Mouse (Mus musculus) heart, adult 2 months (tissue): ENCODE measurements around the gene Dap. TPM values are rescaled to one million over a fixed set of nuclear protein-coding genes. Genes with fewer than 3 reads are reported as not detected.
A peak's percentile ranks its signal among the peaks of the same experiment; 100 is the strongest.

Experiments used
- DNase-seq, 2 experiments: peaks; one replicate each; pipeline ENCODE4 v3.0.0; 2021
- H3K27ac ChIP-seq: fragments of 200-600 bp; 2 replicates; pipeline ENCODE4 v1.8.1; 2022
- H3K27me3 ChIP-seq: fragments of 200-500 bp; 2 replicates; pipeline ENCODE4 v1.6.1; 2012; ENCODE audit warnings: mild to moderate bottlenecking, low read length, inconsistent platforms, mixed read lengths; ENCODE audit not compliant: control insufficient read depth, insufficient read depth
- H3K36me3 ChIP-seq: fragments of 200-500 bp; 2 replicates; pipeline ENCODE4 v1.6.1; 2012; ENCODE audit warnings: low read length, inconsistent platforms; ENCODE audit not compliant: control insufficient read depth, insufficient read depth
- H3K4me1 ChIP-seq: fragments of 200-500 bp; 2 replicates; pipeline ENCODE4 v1.6.1; 2011; ENCODE audit warnings: low read length; ENCODE audit not compliant: control insufficient read depth, insufficient read depth
- H3K4me3 ChIP-seq: fragments of 200-600 bp; 2 replicates; pipeline ENCODE4 v1.8.1; 2022
- H3K79me2 ChIP-seq: fragments of 200-500 bp; replicated peaks from 2 replicates; pipeline ENCODE4 v1.6.1; 2012; ENCODE audit warnings: mild to moderate bottlenecking, inconsistent platforms, low read length, moderate library complexity, mixed read lengths; ENCODE audit not compliant: control insufficient read depth, insufficient read depth
- H3K9ac ChIP-seq: fragments of 200-500 bp; 2 replicates; pipeline ENCODE4 v1.6.1; 2012; ENCODE audit warnings: low read depth, mild to moderate bottlenecking, control low read depth, inconsistent platforms, low read length, mixed read lengths
- CTCF ChIP-seq: fragments of 200-600 bp; IDR thresholded peaks from 2 replicates; pipeline ENCODE4 v1.8.1; 2022; ENCODE audit warnings: antibody characterized with exemption, mild to moderate bottlenecking, moderate library complexity
- EP300 ChIP-seq: fragments of 200-500 bp; IDR thresholded peaks from 2 replicates; pipeline ENCODE4 v1.6.1; 2011; ENCODE audit warnings: low read depth, low read length, control low read depth; ENCODE audit not compliant: insufficient read depth
- POLR2A ChIP-seq: fragments of 200-500 bp; IDR thresholded peaks from 2 replicates; pipeline ENCODE4 v1.6.1; 2011; ENCODE audit warnings: mild to moderate bottlenecking, low read depth, low read length, control low read depth; ENCODE audit not compliant: insufficient read depth
- WGBS: fragments of 180-500 bp; shearing (Covaris S2); methylation state at CpG from one replicate; pipeline ENCODE4 v1.1.7; 2018; 5-methylcytosine and 5-hydroxymethylcytosine counted together
- intact Hi-C: fragments of 180-260 bp; cut with DNase I; formaldehyde crosslinking; loops from one replicate; pipeline ENCODE4 v1.15.1; 2025
- polyA plus RNA-seq: library from polyadenylated mRNA; depleted of rRNA; stranded (reverse); fragments of >200 nt; gene quantifications from 2 replicates; pipeline ENCODE4 v1.2.3, GENCODE M21; 2012
- total RNA-seq, 2 experiments: library from RNA; stranded (reverse); gene quantifications; 2 replicates each; pipeline ENCODE4 v1.2.3; 2021

The Dap gene
- total and polyA plus RNA-seq, 3 experiments, result 17.7 to 27.0 (median 18.8) TPM

- H3K27me3 ChIP-seq, result no peaks in the 10 kb centered on the region
- TF ChIP-seq EP300 (no peak), CTCF (no peak), POLR2A (no peak)
- no peak for DNase-seq
- WGBS, result 93% methylated on average over 1 of the region's 1 CpGs
- H3K79me2 ChIP-seq, result no peaks in the 10 kb centered on the region
- no peak overlapping the region for H3K27ac ChIP-seq
- no peak overlapping the region for H3K9ac ChIP-seq
- H3K4me3 ChIP-seq, result no peak overlapping the region
- intact Hi-C loops, result loop anchor here (5.0 kb wide), 1 partner anchor 65 kb away; no protein-coding TSS in a partner anchor
- no peaks in the 10 kb centered on the region for H3K36me3 ChIP-seq
- peaks cover 1% of the 10 kb centered on the region; the same call in 1 of the 2 replicates for H3K4me1 ChIP-seq
Observed at GRCm38 (mm10) chr15:31192563-31192962, 31.6 kb upstream of the Dap start.

- Histone ChIP-seq H3K36me3 (no peaks in the 10 kb centered on the region), H3K4me3 (no peak overlapping the region), H3K79me2 (no peaks in the 10 kb centered on the region), H3K27me3 (no peaks in the 10 kb centered on the region), H3K4me1 (no peaks in the 10 kb centered on the region), H3K27ac (no peak overlapping the region), H3K9ac (no peak overlapping the region)
- DNase-seq, result no peak
- WGBS, result 56% methylated on average over 6 of the region's 6 CpGs
- intact Hi-C loops, result no loop called here
- no peak for TF ChIP-seq POLR2A
- TF ChIP-seq CTCF, result no peak
- no peak for TF ChIP-seq EP300
Observed at GRCm38 (mm10) chr15:31195776-31196175, 28.3 kb upstream of the Dap start.

GRCm38 (mm10) chr15:31207346-31208093 is 16.6 kb upstream of the Dap start:
- Histone ChIP-seq H3K36me3 (no peaks in the 10 kb centered on the region), H3K4me3 (no peak overlapping the region), H3K4me1 (peaks cover 2% of the 10 kb centered on the region), H3K79me2 (no peaks in the 10 kb centered on the region), H3K27ac (no peak overlapping the region), H3K27me3 (no peaks in the 10 kb centered on the region), H3K9ac (no peak overlapping the region)
- WGBS, result 73% methylated on average over 9 of the region's 9 CpGs
- TF ChIP-seq POLR2A (no peak), EP300 (no peak), CTCF (no peak)
- intact Hi-C loops, result no loop called here
- no peak for DNase-seq

GRCm38 (mm10) chr15:31211910-31212309 is 12.2 kb upstream of the Dap start:
- Histone ChIP-seq H3K79me2 (no peaks in the 10 kb centered on the region), H3K9ac (no peak overlapping the region), H3K27ac (no peak overlapping the region), H3K4me1 (peaks cover 2% of the 10 kb centered on the region), H3K36me3 (no peaks in the 10 kb centered on the region), H3K4me3 (no peak overlapping the region), H3K27me3 (no peaks in the 10 kb centered on the region)
- peak in 1 of 2 experiments; percentile 21 for DNase-seq
- WGBS, result 48% methylated on average over 7 of the region's 7 CpGs
- TF ChIP-seq CTCF (no peak), EP300 (no peak), POLR2A (no peak)
- intact Hi-C loops, result no loop called here

DNA sequence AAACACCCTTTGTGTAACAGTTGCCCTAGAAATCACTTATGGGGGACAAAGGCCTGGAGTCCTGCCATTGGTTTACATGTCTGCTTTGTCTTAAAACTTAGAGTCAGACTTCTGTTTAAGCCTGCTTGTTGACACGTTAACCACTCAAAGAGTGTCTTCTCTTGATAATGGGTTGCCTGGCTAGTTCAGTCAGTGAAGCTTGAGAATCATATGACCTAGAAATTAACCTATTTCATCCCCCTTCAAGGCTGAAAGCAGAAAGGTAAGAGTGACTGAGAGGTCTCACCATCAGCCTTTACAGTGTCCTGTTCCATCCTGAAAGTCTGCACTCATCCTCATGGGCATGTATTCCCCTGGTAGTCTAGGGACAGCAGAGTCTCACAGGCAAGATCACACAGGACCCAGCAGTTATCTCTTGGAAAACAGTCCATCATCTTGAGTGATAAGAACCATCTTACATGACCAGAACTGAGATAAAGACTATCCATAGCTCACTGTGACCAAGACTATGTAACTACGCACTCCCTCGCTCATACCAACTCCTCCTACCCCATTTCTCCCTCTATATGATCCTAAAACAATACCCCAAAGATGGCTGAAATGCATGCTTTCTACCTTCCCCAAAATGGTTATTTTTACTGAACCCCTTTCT is 10.4 kb upstream of the Dap start:
- Histone ChIP-seq H3K4me1 (peaks cover 2% of the 10 kb centered on the region), H3K4me3 (no peak overlapping the region), H3K27ac (no peak overlapping the region), H3K36me3 (no peaks in the 10 kb centered on the region), H3K27me3 (no peaks in the 10 kb centered on the region), H3K79me2 (no peaks in the 10 kb centered on the region), H3K9ac (no peak overlapping the region)
- intact Hi-C loops, result no loop called here
- TF ChIP-seq CTCF, result no peak
- TF ChIP-seq EP300, result no peak
- no peak for TF ChIP-seq POLR2A
- DNase-seq, result no peak
- WGBS, result 90% methylated on average over 3 of the region's 3 CpGs

GRCm38 (mm10) chr15:31222216-31222615 is 1.9 kb upstream of the Dap start:
- no peak for DNase-seq
- WGBS, result 76% methylated on average over 6 of the region's 6 CpGs
- H3K36me3 ChIP-seq, result no peaks in the 10 kb centered on the region
- H3K79me2 ChIP-seq, result no peaks in the 10 kb centered on the region
- H3K27me3 ChIP-seq, result no peaks in the 10 kb centered on the region
- peaks cover 5% of the 10 kb centered on the region for H3K4me1 ChIP-seq
- intact Hi-C loops, result loop anchor here (5.0 to 10.0 kb wide), 3 partner anchors 230 to 383 kb away; partner anchors contain the start of genes Cct5, Fam173b, March6 and Ropn1l
- H3K4me3 ChIP-seq, result no peak overlapping the region
- TF ChIP-seq EP300 (no peak), CTCF (no peak), POLR2A (no peak)
- no peak overlapping the region for H3K9ac ChIP-seq
- H3K27ac ChIP-seq, result no peak overlapping the region
